Mouse (Mus musculus): ENCODE data around the gene Nedd4. TPM values are rescaled to one million over a fixed set of nuclear protein-coding genes. Genes with fewer than 3 reads are reported as not detected.
"Not testable (repeated sequence)": the region's sequence is repeated elsewhere in the genome, so short reads cannot be mapped to it uniquely, and the experiment has no call there.

The Nedd4 gene
- polyA plus RNA-seq, 1 experiment = 18.7 TPM

DNA sequence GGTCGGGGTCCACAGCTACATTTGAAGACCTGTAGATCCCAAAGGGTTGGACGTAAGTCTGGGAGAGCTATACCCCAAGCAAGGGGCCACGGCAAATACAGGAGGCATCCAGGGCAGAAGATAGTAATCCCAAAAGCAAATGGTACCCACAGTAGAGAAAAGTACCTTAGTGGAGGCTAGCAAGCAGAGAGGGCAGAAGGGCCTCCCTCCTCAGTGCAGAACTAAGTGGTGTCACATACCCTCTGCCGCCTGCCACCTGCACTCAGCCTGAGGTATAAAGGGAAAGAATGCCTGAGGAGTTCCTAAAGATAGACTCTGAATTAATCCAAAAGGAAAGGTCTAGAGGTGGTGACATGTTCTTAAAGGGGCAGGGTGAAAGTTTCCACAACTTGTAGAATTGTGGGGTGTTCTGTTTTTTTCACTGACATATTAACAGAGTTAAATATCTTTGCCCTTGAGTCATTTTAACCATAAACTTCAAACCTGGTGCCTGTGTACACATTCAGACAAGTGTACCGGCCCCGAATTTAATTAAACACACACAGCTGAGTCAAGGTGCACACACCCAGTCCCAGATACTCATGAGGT, 21.0 kb upstream of the Nedd4 start:
- Histone ChIP-seq H3K4me1 (ENCODE audit: control insufficient read depth, insufficient read depth, insufficient read length, low read length) (peaks cover 5% of the 10 kb centered on the region; the same call in 1 of the 2 replicates), H3K36me3 (ENCODE audit: control insufficient read depth, insufficient read depth, low read length) (no peaks in the 10 kb centered on the region), H3K27ac (ENCODE audit: insufficient read depth, low read depth, low read length) (peak overlapping the region; percentile 58), H3K27me3 (ENCODE audit: control insufficient read depth, insufficient read depth, low read length) (no peaks in the 10 kb centered on the region), H3K4me3 (ENCODE audit: low read depth, low read length) (no peak overlapping the region)
- TF ChIP-seq POLR2A (IDR thresholded peaks at IDR 0.05; ENCODE audit: low read depth, low read length) (no peak), CTCF (IDR thresholded peaks at IDR 0.05; ENCODE audit: extremely low read depth, insufficient read length, insufficient replicate concordance, low read depth, low read length) (no peak)
- WGBS = 57% methylated on average over 6 of the region's 6 CpGs

DNA sequence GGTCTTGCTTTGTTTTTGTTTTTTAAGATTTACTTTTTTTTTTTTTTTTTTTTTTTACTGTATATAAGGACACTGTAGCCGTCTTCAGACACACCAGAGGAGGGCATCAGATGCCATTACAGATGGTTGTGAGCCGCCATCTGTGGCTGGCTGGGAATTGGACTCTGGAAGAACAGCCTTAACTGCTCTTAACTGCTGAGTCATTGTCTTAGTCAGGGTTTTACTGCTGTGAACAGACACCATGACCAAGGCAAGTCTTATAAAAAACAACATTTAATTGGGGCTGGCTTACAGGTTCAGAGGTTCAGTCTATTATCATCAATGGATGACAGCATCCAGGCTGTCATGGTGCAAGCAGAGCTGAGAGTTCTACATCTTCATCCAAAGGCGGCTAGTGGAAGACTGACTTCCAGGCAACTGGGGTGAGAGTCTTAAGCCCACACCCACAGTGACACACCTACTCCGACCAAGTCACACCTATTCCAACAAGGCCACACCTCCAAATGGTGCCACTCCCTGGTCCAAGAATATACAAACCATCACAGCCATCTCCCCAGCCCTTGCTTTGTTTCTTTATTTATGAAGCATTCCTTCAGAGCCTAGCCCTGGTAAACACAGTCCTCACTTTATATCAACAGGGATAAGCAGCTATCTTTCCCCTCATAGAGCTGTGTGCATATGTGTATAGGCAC, 19.2 kb upstream of the Nedd4 start:
- WGBS = 77% methylated on average over 4 of the region's 4 CpGs

GRCm38 (mm10) chr9:72643651-72644417, 18.3 kb upstream of the Nedd4 start:
- TF ChIP-seq POLR2A (IDR thresholded peaks at IDR 0.05; ENCODE audit: low read depth, low read length) = no peak
- TF ChIP-seq CTCF (IDR thresholded peaks at IDR 0.05; ENCODE audit: extremely low read depth, insufficient read length, insufficient replicate concordance, low read depth, low read length) = no peak
- peak overlapping the region; percentile 48 for H3K27ac ChIP-seq (ENCODE audit: insufficient read depth, low read depth, low read length)
- H3K4me1 ChIP-seq (ENCODE audit: control insufficient read depth, insufficient read depth, insufficient read length, low read length) = peaks cover 5% of the 10 kb centered on the region; the same call in 1 of the 2 replicates
- H3K36me3 ChIP-seq (ENCODE audit: control insufficient read depth, insufficient read depth, low read length) = no peaks in the 10 kb centered on the region
- no peak overlapping the region for H3K4me3 ChIP-seq (ENCODE audit: low read depth, low read length)
- 79% methylated on average over 6 of the region's 6 CpGs for WGBS
- H3K27me3 ChIP-seq (ENCODE audit: control insufficient read depth, insufficient read depth, low read length) = no peaks in the 10 kb centered on the region

More for the DNA sequence above, 19.2 kb upstream of the Nedd4 start:
- H3K27me3 ChIP-seq (ENCODE audit: control insufficient read depth, insufficient read depth, low read length); H3K27ac ChIP-seq (ENCODE audit: insufficient read depth, low read depth, low read length); H3K36me3 ChIP-seq (ENCODE audit: control insufficient read depth, insufficient read depth, low read length); H3K4me3 ChIP-seq (ENCODE audit: low read depth, low read length); H3K4me1 ChIP-seq (ENCODE audit: control insufficient read depth, insufficient read depth, insufficient read length, low read length): not testable (repeated sequence)

DNA sequence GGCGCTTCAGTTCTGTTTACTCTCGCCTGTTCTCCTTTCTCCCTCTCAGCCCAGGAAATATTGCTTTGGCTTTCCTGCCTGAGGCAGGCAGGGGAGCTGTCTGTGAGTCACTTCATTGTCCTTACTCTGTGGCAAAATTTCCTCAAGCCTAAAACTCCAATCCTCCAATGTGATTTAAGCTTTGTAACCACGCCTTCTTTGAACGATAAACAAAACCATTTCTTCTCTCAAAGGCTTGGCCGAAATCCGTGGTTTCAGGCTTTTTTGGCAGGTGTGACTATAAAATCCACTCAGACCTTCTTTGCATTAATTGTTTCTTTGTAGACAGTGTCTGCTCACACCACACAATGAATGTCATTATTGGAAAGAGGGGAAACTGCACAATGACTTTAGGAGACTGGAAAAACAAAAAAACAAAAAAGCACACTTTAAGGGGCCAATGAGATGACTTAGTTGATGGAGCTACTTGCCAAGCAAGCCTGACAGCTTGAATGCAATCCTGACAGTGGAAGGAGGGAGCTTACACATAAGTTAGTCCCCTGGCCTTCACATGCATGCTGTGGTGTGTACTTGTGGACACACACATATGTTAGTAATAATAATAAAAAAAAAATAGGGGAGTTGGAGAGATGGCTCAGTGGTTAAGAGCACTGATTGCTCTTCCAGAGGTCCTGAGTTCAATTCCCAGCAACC, 17.6 kb upstream of the Nedd4 start:
- H3K4me1 ChIP-seq (ENCODE audit: control insufficient read depth, insufficient read depth, insufficient read length, low read length) = peaks cover 5% of the 10 kb centered on the region; the same call in 1 of the 2 replicates
- 50% methylated on average over 6 of the region's 6 CpGs for WGBS
- H3K27ac ChIP-seq (ENCODE audit: insufficient read depth, low read depth, low read length) = peak overlapping the region; percentile 48
- no peak overlapping the region for H3K4me3 ChIP-seq (ENCODE audit: low read depth, low read length)
- H3K36me3 ChIP-seq (ENCODE audit: control insufficient read depth, insufficient read depth, low read length) = no peaks in the 10 kb centered on the region
- H3K27me3 ChIP-seq (ENCODE audit: control insufficient read depth, insufficient read depth, low read length) = no peaks in the 10 kb centered on the region
- TF ChIP-seq POLR2A (IDR thresholded peaks at IDR 0.05; ENCODE audit: low read depth, low read length) (no peak), CTCF (IDR thresholded peaks at IDR 0.05; ENCODE audit: extremely low read depth, insufficient read length, insufficient replicate concordance, low read depth, low read length) (no peak)

GRCm38 (mm10) chr9:72649781-72650180, 12.4 kb upstream of the Nedd4 start:
- WGBS = 55% methylated on average over 2 of the region's 2 CpGs
- no peak overlapping the region for H3K27ac ChIP-seq (ENCODE audit: insufficient read depth, low read depth, low read length)
- H3K27me3 ChIP-seq (ENCODE audit: control insufficient read depth, insufficient read depth, low read length) = no peaks in the 10 kb centered on the region
- no peaks in the 10 kb centered on the region for H3K36me3 ChIP-seq (ENCODE audit: control insufficient read depth, insufficient read depth, low read length)
- no peak for TF ChIP-seq POLR2A (IDR thresholded peaks at IDR 0.05; ENCODE audit: low read depth, low read length)
- TF ChIP-seq CTCF (IDR thresholded peaks at IDR 0.05; ENCODE audit: extremely low read depth, insufficient read length, insufficient replicate concordance, low read depth, low read length) = no peak
- H3K4me3 ChIP-seq (ENCODE audit: low read depth, low read length) = no peak overlapping the region
- H3K4me1 ChIP-seq (ENCODE audit: control insufficient read depth, insufficient read depth, insufficient read length, low read length) = no peaks in the 10 kb centered on the region

DNA sequence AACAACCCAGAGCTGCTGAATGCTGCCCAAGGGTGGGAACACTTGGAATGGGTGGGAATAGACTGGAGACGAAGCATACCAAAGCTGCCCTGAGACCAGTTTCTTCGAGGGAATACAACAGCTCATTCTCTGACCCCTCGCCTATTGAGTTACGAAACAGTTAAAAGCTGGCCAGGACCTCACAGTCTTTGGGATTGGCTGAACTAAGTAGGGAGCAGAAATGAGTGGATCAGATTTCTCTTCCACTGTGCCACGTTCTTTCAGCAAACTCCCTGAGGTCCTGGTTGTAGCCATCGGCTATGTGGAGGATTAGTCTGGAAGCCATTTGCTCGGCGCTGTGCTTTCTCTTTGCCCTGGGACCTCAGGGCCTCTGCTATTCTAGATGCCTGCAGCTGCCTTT, 9.2 kb upstream of the Nedd4 start:
- Histone ChIP-seq H3K4me3 (ENCODE audit: low read depth, low read length) (no peak overlapping the region), H3K27ac (ENCODE audit: insufficient read depth, low read depth, low read length) (peak overlapping the region; percentile 52)
- WGBS = 57% methylated on average over 8 of the region's 8 CpGs

More for the DNA sequence above, 9.2 kb upstream of the Nedd4 start:
- TF ChIP-seq POLR2A (IDR thresholded peaks at IDR 0.05; ENCODE audit: low read depth, low read length) (no peak), CTCF (IDR thresholded peaks at IDR 0.05; ENCODE audit: extremely low read depth, insufficient read length, insufficient replicate concordance, low read depth, low read length) (no peak)
- Histone ChIP-seq H3K27me3 (ENCODE audit: control insufficient read depth, insufficient read depth, low read length) (no peaks in the 10 kb centered on the region), H3K4me1 (ENCODE audit: control insufficient read depth, insufficient read depth, insufficient read length, low read length) (no peaks in the 10 kb centered on the region), H3K36me3 (ENCODE audit: control insufficient read depth, insufficient read depth, low read length) (no peaks in the 10 kb centered on the region)
